Mouse (Mus musculus): ENCODE measurements around the gene Nudt1.

The Nudt1 gene

DNA sequence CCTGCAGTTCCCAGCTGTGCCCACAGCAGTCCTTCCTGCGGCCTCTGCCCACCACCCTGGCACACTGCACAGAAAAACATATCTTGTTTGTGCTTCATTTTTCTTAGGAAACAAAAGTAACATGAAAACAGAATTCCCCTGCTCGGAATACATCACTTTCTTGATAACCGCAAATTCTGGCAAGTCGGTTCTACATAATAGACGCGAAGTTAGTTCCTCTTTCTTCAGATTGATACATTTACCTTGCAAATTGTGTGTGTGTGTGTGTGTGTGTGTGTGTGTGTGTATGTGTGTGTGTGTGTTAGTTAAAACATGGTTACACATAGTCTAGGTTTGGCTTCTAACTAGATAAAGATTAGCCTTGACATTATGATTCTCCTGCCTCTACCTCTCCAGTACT is 61.2 kb downstream of the Nudt1 start:
- DNase-seq (ENCODE audit: low read depth, low spot score): no peak

- no peak for DNase-seq (ENCODE audit: low read depth, low spot score)
Measured at GRCm38 (mm10) chr5:140383559-140383958, 62.1 kb downstream of the Nudt1 start.

DNA sequence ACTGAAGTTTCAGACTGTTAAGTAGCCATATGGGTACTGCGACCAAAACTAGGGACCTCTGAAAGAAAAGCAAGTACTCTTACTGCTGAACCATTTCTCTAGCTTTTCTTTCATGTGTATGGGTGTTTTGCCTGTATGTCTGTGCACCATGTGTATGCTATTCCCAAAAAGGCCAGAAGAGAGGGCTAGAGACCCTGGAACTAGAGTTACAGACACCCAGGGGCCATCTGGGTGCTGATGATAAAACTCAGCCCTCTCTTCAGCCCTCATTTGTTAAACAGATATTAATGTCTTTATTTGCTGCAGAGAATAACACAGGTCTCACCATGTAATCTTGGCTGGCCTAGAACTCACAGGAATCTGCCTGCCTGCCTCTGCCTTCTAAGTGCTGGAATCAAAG is 63.0 kb downstream of the Nudt1 start:
- no peak for DNase-seq (ENCODE audit: low read depth, low spot score)

GRCm38 (mm10) chr5:140387236-140387635 is 65.8 kb downstream of the Nudt1 start:
- no peak for DNase-seq (ENCODE audit: low read depth, low spot score)
